Mouse (Mus musculus) layer of hippocampus, postnatal 10 days (tissue): Measurements from ENCODE around the gene Smc4. TPM values are rescaled to one million over a fixed set of nuclear protein-coding genes. Genes with fewer than 3 reads are reported as not detected.
A peak's percentile ranks its signal among the peaks of the same experiment; 100 is the strongest.
"Not testable (repeated sequence)": the region's sequence is repeated elsewhere in the genome, so short reads cannot be mapped to it uniquely, and the experiment has no call there.

Experiments
- DNase-seq, 2 experiments: peaks; one replicate each; pipeline ENCODE4 v3.0.0; 2021; ENCODE audit warnings: low spot score in 2 of 2
- total RNA-seq, 2 experiments: library from RNA; stranded (reverse); gene quantifications; 2 replicates each; pipeline ENCODE4 v1.2.3; 2021

Smc4 gene
- total RNA-seq, 2 experiments from 2014 or later = 14.7 to 15.5 TPM

DNA sequence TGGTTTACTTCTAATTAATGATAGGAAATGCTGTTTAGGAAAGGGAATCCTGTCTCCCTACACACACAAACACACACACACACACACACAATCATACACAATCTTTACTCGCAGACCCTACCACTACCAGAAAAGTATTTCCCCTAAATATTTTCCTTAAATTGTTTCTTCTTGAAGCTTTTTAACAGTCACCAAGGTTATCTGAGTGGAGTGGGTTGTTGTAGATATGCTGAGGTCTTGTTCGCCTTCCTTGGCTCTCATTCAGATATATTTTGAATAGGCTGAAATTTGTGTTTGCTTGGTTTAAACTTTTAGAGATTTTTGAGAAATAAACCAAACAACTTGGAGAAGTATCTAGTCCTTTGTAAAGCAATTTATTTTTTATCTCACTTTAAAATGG lies 4.3 kb downstream of the Smc4 start:
- no peak for DNase-seq

DNA sequence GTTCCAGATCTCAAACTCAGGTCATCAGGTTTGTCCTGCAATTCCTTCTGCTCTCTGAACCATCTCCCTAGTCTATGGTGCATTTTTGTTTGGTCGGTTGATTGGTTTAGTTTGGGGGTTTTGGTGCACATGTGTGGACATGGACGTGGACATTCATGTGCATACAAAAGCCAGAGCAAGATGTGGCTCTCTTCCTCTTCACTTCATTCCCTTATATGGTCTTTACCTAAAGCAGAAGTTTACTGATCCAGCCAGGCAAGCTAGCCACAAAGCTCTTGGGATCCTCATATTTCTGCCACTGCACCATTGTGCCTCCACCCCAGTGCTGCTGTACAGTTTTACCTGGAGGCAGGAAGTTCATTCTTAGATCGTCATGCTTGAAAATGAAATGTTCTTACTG lies 12.6 kb downstream of the Smc4 start:
- no peak for DNase-seq

DNA sequence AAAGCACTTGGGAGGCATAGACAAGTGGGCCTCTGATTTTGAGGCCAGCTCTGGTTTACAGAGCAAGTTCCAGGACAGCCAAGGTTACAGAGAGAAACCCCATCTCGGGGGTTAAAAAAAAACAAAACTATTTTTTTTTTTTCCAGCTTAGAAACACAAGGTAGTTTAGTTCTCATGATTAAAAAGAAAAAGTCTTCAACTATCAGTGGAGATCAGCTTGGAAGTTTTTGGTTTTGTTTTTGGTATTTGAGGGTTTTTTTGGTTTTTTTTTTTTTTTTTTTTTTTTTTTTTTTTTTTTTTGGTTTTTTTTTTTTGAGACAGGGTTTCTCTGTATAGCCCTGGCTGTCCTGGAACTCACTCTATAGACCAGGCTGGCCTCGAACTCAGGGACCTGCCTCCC lies 14.1 kb downstream of the Smc4 start:
- DNase-seq = not testable (repeated sequence)

DNA sequence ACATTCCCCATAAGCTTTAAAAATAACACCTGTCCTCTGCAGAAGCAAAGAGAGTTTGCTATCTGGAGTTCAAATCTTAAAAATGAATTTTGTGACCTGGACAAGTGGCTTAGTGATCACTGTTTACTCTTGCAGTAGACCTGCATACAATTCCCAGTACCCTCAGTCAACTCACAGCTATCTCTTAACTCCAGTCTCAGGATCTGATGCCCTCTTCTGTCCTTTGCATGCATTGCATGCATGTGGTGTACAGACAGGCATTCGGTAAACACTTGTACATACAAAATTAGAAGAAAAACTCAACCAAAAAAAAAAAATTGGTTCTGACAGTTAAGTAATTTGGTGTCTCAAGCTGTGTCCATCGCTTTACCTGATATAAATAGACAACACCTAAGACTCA lies 15.7 kb downstream of the Smc4 start:
- no peak for DNase-seq

DNA sequence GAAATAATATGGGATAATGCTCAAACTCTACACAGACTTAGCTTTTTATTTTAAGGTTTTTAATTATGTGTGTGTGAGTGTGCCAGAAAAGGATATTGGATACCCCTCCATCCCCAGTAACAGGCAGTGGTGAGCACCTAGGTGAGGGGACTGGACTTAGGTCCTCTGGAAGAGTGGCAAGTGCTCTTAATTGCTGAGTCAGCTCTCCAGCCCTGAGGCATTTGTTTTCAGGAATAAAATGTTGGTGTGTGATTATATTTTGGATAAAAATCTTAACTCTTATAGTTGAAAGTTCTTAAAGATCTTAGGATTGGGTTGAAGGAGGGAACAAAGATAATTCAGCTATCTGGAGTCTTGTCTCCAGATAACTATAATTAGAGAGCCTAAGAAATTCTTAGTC lies 16.2 kb downstream of the Smc4 start:
- no peak for DNase-seq

DNA sequence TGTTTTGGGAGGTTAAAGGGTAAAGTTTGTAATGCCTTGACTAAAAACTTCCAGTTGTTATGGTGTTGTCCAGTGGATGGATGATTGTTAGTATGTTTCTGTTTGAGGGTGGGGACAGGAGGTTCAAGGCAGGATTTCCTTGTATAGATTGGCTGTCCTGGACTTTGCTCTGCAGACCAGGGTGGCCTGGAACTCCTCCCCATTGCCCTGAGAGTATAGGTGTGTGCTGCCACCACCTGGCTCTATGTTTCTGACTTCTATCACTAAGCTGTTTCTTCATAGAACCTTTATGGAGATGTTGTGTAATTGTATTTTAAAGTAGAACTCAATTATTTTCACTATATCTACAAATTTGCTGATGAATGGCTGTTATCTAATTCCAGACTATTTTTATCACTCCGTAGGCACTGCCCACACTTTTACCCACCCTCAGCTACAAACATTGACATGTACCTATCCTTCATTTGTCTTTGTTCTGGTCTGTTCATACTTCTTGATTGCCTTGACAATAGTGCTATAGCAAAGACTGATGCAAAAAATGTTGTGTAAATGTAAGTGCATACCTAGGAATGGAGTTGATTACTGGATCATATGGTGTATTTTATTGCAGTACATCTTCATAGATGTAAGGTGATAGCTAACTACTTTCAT lies 21.7 kb downstream of the Smc4 start:
- no peak for DNase-seq

DNA sequence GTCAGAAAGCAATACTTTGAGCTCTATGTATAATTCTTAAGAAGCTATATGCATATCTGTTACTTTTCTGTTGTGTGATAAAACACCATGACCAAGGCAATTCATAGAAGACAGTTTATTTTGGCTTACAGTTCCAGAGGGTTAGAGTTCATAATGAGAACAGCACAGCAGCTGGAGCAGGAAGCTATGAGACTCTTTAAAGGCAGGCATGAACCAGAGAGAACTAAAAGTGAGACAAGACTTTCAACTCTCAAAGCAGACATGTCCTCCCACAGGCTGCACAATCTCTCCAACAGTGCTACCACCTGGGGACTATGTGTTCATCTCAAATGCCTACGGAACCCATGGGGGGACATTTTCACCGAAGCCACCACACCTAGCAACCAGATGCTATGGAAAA lies 35.6 kb downstream of the Smc4 start:
- no peak for DNase-seq

DNA sequence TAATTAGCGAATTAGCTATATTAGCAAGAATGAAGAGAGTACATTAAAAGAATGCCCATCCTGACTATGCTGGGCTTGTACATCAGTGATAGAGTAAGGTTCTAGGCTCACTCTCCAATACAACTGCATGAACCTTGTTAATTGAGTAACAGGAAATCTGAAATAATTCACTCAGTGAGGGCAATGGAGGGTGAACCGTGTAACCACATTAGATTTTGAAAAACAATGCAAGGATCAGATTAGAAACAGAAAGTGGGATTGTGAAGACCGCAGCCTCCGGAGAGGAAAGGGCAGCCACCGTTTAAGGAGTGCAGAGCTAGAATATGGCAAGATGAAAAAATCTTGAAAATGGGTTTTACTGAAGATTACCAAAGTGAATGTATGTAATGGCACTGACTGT lies 36.8 kb downstream of the Smc4 start:
- no peak for DNase-seq

DNA sequence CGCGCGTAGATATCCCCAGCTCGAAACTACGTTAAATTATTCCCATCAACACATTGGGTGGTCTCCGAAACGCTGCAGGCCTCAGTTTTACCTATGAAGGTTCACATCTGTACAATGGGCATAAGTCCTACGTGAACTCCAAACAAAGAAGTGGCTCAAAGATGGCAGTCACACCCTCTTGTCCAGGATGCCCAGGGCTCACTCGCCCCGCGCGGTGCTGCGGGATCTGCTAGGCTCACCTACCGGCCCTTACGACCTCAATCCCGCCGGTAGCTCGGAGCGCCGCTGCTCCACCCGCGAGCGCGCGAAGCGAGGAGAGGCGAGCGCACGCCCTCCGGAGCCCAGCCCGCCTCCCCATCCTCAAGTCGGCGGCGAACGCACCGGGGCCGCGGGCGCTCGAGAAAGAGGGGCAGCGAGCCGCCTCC lies 39.6 kb downstream of the Smc4 start:
- DNase-seq = no peak

DNA sequence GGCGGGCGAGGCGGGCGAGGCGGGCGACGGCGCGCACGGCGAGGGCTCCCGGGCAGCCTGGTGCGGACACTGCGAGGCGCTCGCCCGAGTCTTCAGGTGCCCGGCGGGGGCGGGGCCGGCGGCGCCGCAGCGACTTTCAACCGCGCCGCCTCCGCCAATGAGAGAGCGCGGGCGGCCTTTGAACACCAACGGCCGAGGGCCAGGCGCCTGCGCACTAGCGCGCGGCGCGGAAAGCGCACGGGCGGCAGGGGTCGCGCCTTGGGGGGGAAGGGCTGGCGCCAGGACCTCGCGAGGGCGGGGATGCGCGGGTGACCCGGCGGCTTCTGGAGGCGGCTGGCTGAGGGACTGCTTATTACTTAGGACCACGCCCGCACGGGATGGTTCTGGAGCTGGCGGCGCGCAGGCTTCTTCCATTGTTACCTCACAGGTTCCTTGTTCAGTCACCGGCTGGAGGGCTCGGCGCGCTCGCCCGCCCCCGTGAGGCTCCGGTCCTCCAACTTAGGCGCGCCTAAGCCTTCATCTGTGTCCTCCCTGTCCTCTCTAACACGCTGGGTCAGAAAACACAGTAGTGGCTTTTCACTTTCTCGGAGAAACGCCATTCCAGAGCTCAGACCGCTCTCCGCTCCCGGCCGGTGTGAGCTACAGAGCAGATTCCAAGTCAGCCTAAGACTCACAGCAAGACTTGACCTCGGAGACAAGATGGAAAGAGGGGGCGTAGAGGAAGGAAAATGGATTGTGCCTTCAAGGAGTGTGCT lies 40.3 kb downstream of the Smc4 start, which contains the start of gene Trim59:
Gene Trim59, minus strand, starts transcription at position 111 of the 755 bp plus-strand sequence.
- peak; percentile 77 to 89 for DNase-seq

DNA sequence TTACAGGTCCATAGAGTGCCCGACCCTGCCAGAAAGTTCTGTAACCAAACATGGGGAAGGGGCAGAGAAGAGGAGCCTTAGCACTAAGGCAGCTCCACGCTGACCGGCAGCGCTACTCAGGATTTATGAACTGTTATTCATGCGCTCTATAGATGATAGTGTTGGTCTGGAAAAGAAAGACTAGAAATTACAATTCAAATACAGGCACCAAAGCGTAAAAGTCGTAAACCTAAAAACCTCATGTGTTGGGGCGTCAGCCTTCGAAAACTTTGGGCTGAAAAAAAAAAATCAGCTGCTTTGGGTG lies 40.8 kb downstream of the Smc4 start:
- no peak for DNase-seq

DNA sequence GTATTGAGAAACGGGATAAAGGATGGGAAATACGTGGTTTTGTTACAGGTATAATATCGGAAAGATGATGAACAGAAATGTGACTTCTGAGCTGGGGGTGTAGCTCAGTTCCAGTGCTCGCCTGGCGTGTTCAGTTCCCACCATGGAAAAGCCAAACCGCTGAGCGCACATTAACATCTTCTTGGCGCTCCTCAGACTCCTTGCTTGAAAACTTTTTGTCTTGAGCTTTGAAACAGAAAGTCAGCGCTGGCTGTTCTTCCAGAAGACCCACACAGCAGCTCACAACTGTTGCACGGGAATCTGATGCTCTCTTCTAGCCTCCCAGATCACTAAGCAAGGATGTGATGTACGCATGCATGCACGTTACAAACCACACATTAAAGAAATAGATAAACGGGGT lies 41.2 kb downstream of the Smc4 start:
- DNase-seq = no peak

DNA sequence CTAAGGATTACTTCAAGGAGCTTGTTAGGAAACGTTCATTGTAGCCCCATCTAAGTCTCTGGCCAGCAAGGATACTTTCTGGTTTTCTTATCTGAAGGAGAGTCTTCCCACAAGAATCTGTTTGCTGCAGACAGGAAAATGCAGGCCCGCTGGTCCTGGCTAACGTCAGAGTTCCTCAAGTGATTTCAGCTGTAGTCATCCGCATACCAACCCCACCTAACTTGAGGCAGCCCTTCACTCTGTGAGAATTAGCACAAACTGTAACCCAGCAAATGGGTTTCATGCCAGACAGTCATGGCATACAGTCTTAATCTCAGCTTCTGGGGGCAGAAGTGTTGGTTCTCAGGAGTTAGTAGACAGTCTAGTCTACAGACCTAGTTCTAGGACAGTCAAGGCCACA lies 42.0 kb downstream of the Smc4 start:
- no peak for DNase-seq

DNA sequence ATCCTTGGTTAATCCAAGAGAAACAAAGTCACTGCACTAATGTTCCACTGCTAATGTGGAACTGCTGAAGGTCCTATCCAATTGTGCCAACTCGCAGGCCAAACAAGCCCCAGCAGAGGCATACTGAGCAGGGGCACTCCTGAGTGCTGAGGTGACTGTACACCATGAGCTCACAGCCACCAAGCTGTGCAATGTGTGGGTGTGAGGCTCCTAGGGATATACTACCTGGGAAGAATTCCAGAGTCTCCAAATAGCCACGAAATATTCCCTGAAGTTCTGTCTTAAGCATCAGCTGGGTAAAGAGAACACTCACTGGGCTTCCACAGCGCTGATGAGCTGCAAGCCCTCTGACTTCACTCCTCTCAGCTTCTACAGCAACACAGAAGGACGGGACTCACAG lies 43.1 kb downstream of the Smc4 start:
- DNase-seq = no peak

DNA sequence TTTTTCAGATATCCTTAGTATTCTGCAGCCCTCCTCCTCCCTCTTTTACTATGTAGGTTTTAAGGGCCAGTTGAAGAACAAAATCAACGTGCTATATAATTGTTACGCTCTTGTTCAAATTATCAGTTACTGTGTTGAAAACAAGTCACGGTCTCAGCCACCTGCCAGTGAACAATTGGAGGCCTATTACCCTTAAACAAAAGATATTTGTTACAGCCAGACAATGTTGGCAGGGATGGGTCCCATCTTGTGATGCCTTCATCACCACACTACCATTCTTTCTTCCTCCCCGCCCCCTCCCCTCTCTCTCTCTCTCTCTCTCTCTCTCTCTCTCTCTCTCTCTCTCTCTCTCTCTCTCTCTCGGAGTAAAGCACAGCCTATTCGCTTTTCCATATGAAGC lies 44.5 kb downstream of the Smc4 start:
- no peak for DNase-seq

DNA sequence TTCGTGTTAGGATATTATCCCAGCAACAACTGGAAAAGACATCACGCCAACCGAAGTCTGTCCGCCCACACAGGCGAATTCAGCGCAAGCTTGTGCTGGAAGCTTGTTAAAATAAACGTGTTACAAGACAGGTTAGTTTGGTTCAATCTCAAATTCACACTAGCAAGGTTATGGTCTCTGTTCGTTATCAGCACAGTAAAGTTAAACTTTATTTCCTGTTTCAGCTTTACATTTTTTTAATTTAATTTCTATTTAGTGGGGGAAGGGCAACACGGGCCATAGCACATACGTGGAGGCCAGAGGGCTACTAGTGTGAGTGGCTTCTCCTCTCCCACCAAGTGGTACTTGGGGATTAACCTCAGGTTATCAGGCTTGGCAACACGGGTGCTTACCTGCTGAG lies 47.4 kb downstream of the Smc4 start:
- no peak for DNase-seq

DNA sequence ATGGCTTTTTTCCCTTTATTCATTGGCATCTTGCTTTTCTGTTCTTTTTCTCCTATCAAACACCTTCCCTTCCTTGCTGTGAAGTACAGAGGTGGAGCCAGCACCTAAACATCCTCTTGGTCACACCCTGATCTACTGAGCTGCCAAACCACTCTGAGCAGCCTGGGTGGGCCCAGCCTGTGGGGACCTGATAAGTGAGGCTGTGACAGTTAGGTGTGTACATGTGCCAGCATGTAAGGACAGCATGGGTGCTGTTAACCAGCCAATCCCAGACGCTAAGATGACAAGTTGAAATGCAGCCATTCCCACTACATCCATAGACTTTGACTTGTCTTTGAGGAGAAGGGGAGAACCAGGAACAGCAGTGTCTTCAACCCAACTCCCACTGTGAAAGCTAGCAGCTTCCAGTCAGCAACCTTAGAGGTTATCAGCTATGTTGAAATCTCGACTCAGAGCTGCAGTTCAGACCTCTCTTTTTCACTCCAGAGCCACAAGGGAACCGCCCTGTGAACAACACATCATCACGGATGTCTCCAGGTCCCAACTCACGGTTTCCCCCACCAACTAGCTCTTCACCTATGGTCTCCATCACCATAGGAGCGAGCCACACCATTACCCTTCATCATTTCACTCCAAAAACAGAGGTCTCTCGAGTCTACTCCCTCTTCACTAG lies 50.4 kb downstream of the Smc4 start:
- DNase-seq = no peak

DNA sequence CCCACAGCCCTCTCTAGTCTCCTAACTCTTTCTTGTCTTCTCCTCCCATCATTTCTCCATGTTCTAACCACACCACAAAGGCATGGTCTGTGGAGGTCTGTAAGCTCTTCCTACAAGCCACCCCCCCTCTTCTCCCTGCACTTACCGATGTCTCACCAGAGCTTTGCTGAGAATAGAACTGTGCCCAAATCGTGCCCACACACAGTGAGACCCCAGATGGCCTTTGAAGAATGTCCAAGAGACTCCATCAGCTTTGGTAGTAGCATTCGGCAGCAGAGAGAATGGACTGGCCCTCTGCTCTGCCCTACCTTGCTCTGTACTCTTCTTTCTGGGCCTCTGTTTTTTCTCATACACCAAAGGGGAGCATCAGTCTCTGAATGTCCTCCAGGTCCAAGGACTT lies 51.3 kb downstream of the Smc4 start:
- DNase-seq = no peak

DNA sequence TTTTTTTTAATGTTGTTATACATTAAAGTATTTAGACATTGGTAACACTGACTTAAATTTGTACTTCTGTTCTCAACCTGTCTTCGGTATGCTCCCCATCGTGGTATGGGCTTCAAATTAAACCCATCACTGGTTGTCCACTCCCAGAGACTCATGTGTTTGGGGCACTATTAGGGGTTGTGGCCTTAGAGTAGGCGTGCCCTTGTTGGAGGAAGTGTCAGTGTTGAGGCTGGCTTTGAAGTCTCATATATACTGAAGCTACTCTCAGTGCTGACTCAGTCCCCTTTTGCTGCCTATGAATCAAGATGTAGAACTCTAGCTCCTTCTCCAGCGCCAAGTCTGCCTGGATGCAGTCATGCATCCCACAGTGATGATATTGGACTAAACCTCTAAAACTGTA lies 56.1 kb downstream of the Smc4 start:
- no peak for DNase-seq

DNA sequence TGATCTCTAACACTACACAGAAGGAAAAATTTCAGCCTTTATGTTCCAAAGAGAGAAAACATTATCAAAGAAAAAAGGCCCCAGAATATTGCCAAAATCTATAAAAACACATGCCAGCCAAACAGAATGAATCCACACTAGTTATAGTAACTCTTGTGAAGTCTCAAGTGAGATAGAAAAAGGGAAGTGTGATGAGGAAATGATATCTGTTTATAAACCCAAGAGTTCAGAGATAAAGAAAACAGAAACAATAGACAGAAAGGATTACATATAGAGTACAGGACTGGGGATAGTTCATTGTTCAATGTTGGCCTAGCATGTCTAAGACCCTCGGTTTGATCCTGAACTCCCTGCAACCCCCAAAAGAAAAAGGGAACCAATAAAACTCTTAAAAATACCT lies 58.2 kb downstream of the Smc4 start:
- DNase-seq = no peak

DNA sequence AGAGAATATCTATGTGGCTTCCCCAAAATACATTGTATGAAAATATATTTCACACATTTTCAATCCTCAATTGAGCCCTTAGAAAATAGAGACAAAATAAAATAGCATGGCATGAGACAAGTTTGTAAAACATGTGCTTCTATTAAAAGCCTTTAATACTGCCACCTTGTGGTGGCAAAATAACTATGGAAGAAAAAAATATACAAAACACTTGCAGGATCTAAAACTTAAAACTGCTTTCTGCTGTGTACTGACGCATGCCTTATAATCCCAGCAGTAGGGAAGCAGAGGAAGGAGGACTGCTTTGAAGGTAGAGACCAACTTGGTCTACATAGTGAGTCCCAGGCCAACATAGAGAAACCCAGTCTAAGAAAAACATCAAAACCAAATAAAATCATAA lies 59.5 kb downstream of the Smc4 start:
- no peak for DNase-seq
